Mouse (Mus musculus) embryonic facial prominence, embryonic 11.5 days (tissue): ENCODE results near the gene Krtap13-1. TPM values are rescaled to one million over a fixed set of nuclear protein-coding genes. Genes with fewer than 3 reads are reported as not detected.
A peak's percentile ranks its signal among the peaks of the same experiment; 100 is the strongest.

Experiments used
- ATAC-seq: fragments of 200-750 bp; cut with Nextera tagmentation; replicated peaks from 2 replicates; pipeline ENCODE4 v1.8.0; 2017; ENCODE audit warnings: low read depth; ENCODE audit not compliant: insufficient number of reproducible peaks, low FRiP score, low TSS enrichment
- DNase-seq: peaks from one replicate; pipeline ENCODE4 v3.0.0-alpha.2; 2015; ENCODE audit warnings: low spot score
- H3K27ac ChIP-seq: fragments of 300-500 bp; sonication (generic); replicated peaks from 2 replicates; pipeline ENCODE4 v1.5.1; 2014; ENCODE audit warnings: mild to moderate bottlenecking, low read depth, low read length, control low read depth
- H3K27me3 ChIP-seq: fragments of 300-500 bp; sonication (generic); 2 replicates; pipeline ENCODE4 v1.6.1; 2014; ENCODE audit warnings: mild to moderate bottlenecking, low read length, moderate library complexity, mixed read lengths; ENCODE audit not compliant: control insufficient read depth, insufficient read depth
- H3K36me3 ChIP-seq: fragments of 300-500 bp; sonication (generic); replicated peaks from 2 replicates; pipeline ENCODE4 v1.6.1; 2014; ENCODE audit warnings: low read depth, mild to moderate bottlenecking, low read length, moderate library complexity, mixed read lengths; ENCODE audit not compliant: control insufficient read depth, insufficient read depth
- H3K4me1 ChIP-seq: fragments of 300-500 bp; sonication (generic); 2 replicates; pipeline ENCODE4 v1.6.1; 2014; ENCODE audit warnings: low read length, mixed read lengths; ENCODE audit not compliant: control insufficient read depth, insufficient read depth
- H3K4me2 ChIP-seq: fragments of 300-500 bp; sonication (generic); 2 replicates; pipeline ENCODE4 v1.6.1; 2014; ENCODE audit warnings: low read depth, mild to moderate bottlenecking, control low read depth, low read length, moderate library complexity
- H3K4me3 ChIP-seq: fragments of 300-500 bp; sonication (generic); 2 replicates; pipeline ENCODE4 v1.5.1; 2014; ENCODE audit warnings: low read depth, low read length, control low read depth
- H3K9ac ChIP-seq: fragments of 300-500 bp; sonication (generic); replicated peaks from 2 replicates; pipeline ENCODE4 v1.6.1; 2014; ENCODE audit warnings: mild to moderate bottlenecking, control low read depth, low read length
- H3K9me3 ChIP-seq: fragments of 300-500 bp; sonication (generic); replicated peaks from 2 replicates; pipeline ENCODE4 v1.6.1; 2016; ENCODE audit warnings: mild to moderate bottlenecking, low read length, inconsistent platforms, mixed read lengths; ENCODE audit not compliant: control insufficient read depth
- WGBS: fragments of 180-500 bp; shearing (Covaris S2); extraction: QIAGEN DNeasy Blood & Tissue Kit; methylation state at CpG from one replicate; pipeline ENCODE4 v1.1.7; 2014; 5-methylcytosine and 5-hydroxymethylcytosine counted together
- polyA plus RNA-seq: library from polyadenylated mRNA; unstranded; fragments of >200 nt; fragmentation: Nextera tagmentation; extraction: Ambion mirVana; gene quantifications from 2 replicates; pipeline ENCODE4 v1.2.1, GENCODE M21; 2014

Krtap13-1 gene
- not detected in 2 replicates for polyA plus RNA-seq

- 79% methylated on average over 4 of the region's 4 CpGs for WGBS
These were observed at the start of gene Krtap13-1 for GRCm38 (mm10) chr16:88728812-88729275. Gene Krtap13-1, plus strand, starts transcription at chr16:88728862.

DNA sequence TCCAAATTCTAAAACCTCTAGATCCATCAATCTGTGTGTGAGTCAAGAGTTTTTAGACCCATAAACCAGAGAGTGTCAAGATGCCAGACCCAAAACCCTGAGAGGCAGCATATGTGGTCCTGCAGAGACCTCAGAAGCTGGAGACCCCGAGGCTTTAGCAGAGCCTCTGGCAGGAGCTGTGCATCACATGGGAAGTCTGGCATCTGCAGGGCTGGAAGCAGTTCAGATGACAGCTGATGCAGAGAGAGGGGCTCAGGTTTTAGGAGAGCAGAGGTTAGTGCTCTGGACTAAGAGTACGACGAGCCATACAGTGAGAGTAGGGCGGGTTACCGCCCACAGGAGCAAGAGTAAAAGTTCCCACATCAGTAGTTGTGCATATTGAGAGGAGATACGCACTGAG is 49.6 kb upstream of the Krtap13-1 start:
- Histone ChIP-seq H3K4me2 (no peak overlapping the region), H3K36me3 (no peaks in the 10 kb centered on the region), H3K4me3 (no peak overlapping the region), H3K9ac (no peak overlapping the region), H3K9me3 (no peaks in the 10 kb centered on the region), H3K27ac (no peak overlapping the region), H3K27me3 (no peaks in the 10 kb centered on the region), H3K4me1 (no peaks in the 10 kb centered on the region)
- ATAC-seq (no peak), DNase-seq (no peak)
- WGBS, result 75% methylated on average over 6 of the region's 6 CpGs

More at GRCm38 (mm10) chr16:88728812-88729275, at the start of gene Krtap13-1:
- Histone ChIP-seq H3K4me1 (no peaks in the 10 kb centered on the region), H3K36me3 (no peaks in the 10 kb centered on the region), H3K27ac (no peak within 1 kb of the TSS), H3K9me3 (no peaks in the 10 kb centered on the region), H3K4me3 (no peak within 1 kb of the TSS), H3K9ac (no peak within 1 kb of the TSS), H3K27me3 (no peaks in the 10 kb centered on the region), H3K4me2 (no peak within 1 kb of the TSS)
- no peak for ATAC-seq
- DNase-seq, result no peak

GRCm38 (mm10) chr16:88681282-88681681 is 47.4 kb upstream of the Krtap13-1 start:
- no peaks in the 10 kb centered on the region for H3K4me1 ChIP-seq
- H3K4me2 ChIP-seq, result no peak overlapping the region
- H3K4me3 ChIP-seq, result no peak overlapping the region
- H3K27me3 ChIP-seq, result no peaks in the 10 kb centered on the region
- DNase-seq (no peak), ATAC-seq (no peak)
- no peak overlapping the region for H3K27ac ChIP-seq
- H3K36me3 ChIP-seq, result no peaks in the 10 kb centered on the region
- WGBS, result 59% methylated on average over 2 of the region's 2 CpGs
- H3K9ac ChIP-seq, result no peak overlapping the region
- no peaks in the 10 kb centered on the region for H3K9me3 ChIP-seq

- Histone ChIP-seq H3K4me1 (no peaks in the 10 kb centered on the region), H3K9ac (no peak overlapping the region), H3K9me3 (no peaks in the 10 kb centered on the region), H3K27ac (no peak overlapping the region), H3K4me2 (no peak overlapping the region), H3K27me3 (no peaks in the 10 kb centered on the region), H3K36me3 (no peaks in the 10 kb centered on the region), H3K4me3 (no peak overlapping the region)
- ATAC-seq, result no peak
- DNase-seq, result no peak
- 77% methylated on average over 4 of the region's 4 CpGs for WGBS
These were observed 32.4 kb upstream of the Krtap13-1 start for GRCm38 (mm10) chr16:88696256-88696655.

GRCm38 (mm10) chr16:88701072-88701864 is 27.4 kb upstream of the Krtap13-1 start:
- no peak overlapping the region for H3K4me2 ChIP-seq
- ATAC-seq (no peak), DNase-seq (peak; percentile 30)
- H3K36me3 ChIP-seq, result no peaks in the 10 kb centered on the region
- no peaks in the 10 kb centered on the region for H3K4me1 ChIP-seq
- H3K9me3 ChIP-seq, result no peaks in the 10 kb centered on the region
- no peaks in the 10 kb centered on the region for H3K27me3 ChIP-seq
- no peak overlapping the region for H3K4me3 ChIP-seq
- H3K9ac ChIP-seq, result no peak overlapping the region
- H3K27ac ChIP-seq, result no peak overlapping the region
- WGBS, result 30% methylated on average over 4 of the region's 4 CpGs

DNA sequence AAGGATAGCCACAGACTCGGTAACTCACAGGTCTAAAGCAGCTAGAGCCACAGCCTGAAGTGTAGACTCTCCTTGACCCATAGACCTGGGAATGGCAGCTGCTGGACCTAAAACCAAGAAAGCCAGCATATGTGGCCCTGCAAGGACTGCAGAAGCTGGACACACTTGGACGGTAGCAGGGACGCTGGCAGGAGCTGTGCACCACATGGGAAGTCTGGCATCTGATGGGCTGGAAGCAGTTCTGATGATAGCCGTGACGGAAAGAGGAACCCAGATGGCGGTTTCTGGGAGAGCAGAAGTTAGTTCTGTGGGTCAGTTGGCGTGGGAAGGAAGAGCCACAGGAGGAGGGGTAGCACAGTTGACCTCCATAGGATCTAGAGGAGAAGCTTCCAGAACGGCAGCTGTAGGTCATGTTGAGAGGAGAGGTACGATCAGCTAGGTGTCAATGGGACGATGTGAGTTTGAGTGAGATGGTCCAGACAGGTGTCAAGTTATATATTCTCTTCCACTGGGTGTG is 21.1 kb upstream of the Krtap13-1 start, which contains the start of gene 2310061N02Rik:
Gene 2310061N02Rik, minus strand, starts transcription at position 467 of the 517 bp plus-strand sequence.
- 91% methylated on average over 10 of the region's 10 CpGs for WGBS
- H3K36me3 ChIP-seq, result no peaks in the 10 kb centered on the region

GRCm38 (mm10) chr16:88710757-88711156 is 17.9 kb upstream of the Krtap13-1 start:
- 80% methylated on average over 4 of the region's 4 CpGs for WGBS
- Histone ChIP-seq H3K9me3 (no peaks in the 10 kb centered on the region), H3K4me3 (no peak overlapping the region), H3K27ac (no peak overlapping the region), H3K27me3 (no peaks in the 10 kb centered on the region), H3K9ac (no peak overlapping the region), H3K36me3 (no peaks in the 10 kb centered on the region), H3K4me2 (no peak overlapping the region), H3K4me1 (no peaks in the 10 kb centered on the region)
- no peak for DNase-seq
- no peak for ATAC-seq

More for the DNA sequence above, 21.1 kb upstream of the Krtap13-1 start, which contains the start of gene 2310061N02Rik:
- no peak for ATAC-seq
- DNase-seq, result no peak
- Histone ChIP-seq H3K27me3 (no peaks in the 10 kb centered on the region), H3K27ac (no peak within 1 kb of the TSS), H3K4me2 (no peak within 1 kb of the TSS), H3K4me1 (no peaks in the 10 kb centered on the region), H3K9ac (no peak within 1 kb of the TSS), H3K9me3 (no peaks in the 10 kb centered on the region), H3K4me3 (no peak within 1 kb of the TSS)

GRCm38 (mm10) chr16:88711245-88711644 is 17.4 kb upstream of the Krtap13-1 start:
- H3K4me2 ChIP-seq, result no peak overlapping the region
- H3K4me1 ChIP-seq, result no peaks in the 10 kb centered on the region
- H3K9ac ChIP-seq, result no peak overlapping the region
- ATAC-seq (no peak), DNase-seq (no peak)
- 79% methylated on average over 6 of the region's 6 CpGs for WGBS
- H3K9me3 ChIP-seq, result no peaks in the 10 kb centered on the region
- H3K36me3 ChIP-seq, result no peaks in the 10 kb centered on the region
- no peak overlapping the region for H3K27ac ChIP-seq
- no peak overlapping the region for H3K4me3 ChIP-seq
- H3K27me3 ChIP-seq, result no peaks in the 10 kb centered on the region
